Mouse (Mus musculus): ENCODE results near the gene Hsd17b12. TPM values are rescaled to one million over a fixed set of nuclear protein-coding genes. Genes with fewer than 3 reads are reported as not detected.

Gene Hsd17b12
- total RNA-seq (2021): 10 to 100 TPM; 21.0 to 21.1 TPM
- long read RNA-seq, experiment 1, transcript Hsd17b12-201 (11 exons, 1,902 nt): major isoform, 20 of 23 reads
- long read RNA-seq, experiment 1, partial matches to known transcripts: 0 of 23 reads
- long read RNA-seq, experiment 1, other reads (novel, unspliced or antisense): 3 of 23 reads
- long read RNA-seq, experiment 2, transcript Hsd17b12-201 (11 exons, 1,902 nt): major isoform, 13 of 15 reads
- long read RNA-seq, experiment 2, partial matches to known transcripts: 0 of 15 reads
- long read RNA-seq, experiment 2, other reads (novel, unspliced or antisense): 2 of 15 reads

- peak; percentile 97 to 98 for DNase-seq
- intact Hi-C loops (cut with DNase I): loop anchor here (2.0 kb wide), 1 partner anchor 21 kb away; no protein-coding TSS in a partner anchor
Measured at GRCm38 (mm10) chr2:94157592-94158519, at the start of gene Hsd17b12. Gene Hsd17b12, minus strand, starts transcription at chr2:94157964.

DNA sequence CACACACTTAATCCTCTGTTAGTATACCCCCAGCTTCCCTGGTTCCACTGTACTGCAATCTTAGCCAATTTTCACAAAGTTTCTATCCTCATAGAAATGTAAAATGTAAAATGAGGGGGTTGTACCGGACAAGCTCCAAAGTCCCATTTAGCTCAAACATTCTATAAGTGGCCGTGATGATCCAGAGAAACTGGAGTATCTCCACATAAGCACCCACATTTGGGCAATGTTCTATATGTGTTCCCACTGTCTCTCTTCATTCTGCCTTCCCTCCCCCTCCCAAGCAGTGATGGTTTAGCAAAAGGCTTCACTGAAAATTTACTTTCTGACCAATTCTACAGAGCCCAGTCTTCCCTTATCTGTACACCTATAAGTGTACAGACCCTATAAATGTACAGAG lies 27.1 kb upstream of the Hsd17b12 start:
- intact Hi-C loops (cut with DNase I): no loop called here
- DNase-seq: no peak

- no peak for DNase-seq
- intact Hi-C loops (cut with DNase I): no loop called here
Measured at GRCm38 (mm10) chr2:94184142-94184541, 26.4 kb upstream of the Hsd17b12 start.

GRCm38 (mm10) chr2:94179030-94179407 lies 21.3 kb upstream of the Hsd17b12 start:
- DNase-seq: no peak
- intact Hi-C loops (cut with DNase I): loop anchor here (2.0 kb wide), 1 partner anchor 20 kb away; no protein-coding TSS in a partner anchor

GRCm38 (mm10) chr2:94178321-94179029 lies 20.7 kb upstream of the Hsd17b12 start:
- intact Hi-C loops (cut with DNase I): loop anchor here (2.0 kb wide), 1 partner anchor 20 kb away; no protein-coding TSS in a partner anchor
- DNase-seq: peak; percentile 84 to 90

- intact Hi-C loops (cut with DNase I): no loop called here
- no peak for DNase-seq
Measured at GRCm38 (mm10) chr2:94177294-94177693, 19.5 kb upstream of the Hsd17b12 start.

- DNase-seq: no peak
- intact Hi-C loops (cut with DNase I): no loop called here
Measured at GRCm38 (mm10) chr2:94176381-94176780, 18.6 kb upstream of the Hsd17b12 start.

DNA sequence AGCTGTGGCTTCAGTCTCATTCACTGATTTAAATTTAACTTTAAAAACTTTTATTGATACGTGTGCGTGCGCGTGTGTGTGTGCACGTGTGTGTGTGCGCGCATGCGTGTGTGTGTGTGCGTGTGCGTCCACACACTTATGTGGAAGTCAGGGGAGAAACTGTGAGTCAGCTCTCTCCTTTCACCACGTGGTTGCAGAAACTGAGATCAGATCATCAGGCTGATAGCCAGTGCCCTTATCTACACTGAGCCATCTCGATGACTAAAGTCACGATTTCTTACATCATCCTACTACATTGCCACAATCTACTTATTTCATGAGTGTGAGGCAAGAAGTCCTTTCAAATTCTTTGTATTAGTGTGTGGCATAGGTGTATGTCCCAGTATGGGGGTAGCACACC lies 15.8 kb upstream of the Hsd17b12 start:
- no peak for DNase-seq
- intact Hi-C loops (cut with DNase I): no loop called here

GRCm38 (mm10) chr2:94163207-94163606 lies 5.4 kb upstream of the Hsd17b12 start:
- intact Hi-C loops (cut with DNase I): no loop called here
- no peak for DNase-seq

GRCm38 (mm10) chr2:94162141-94162540 lies 4.4 kb upstream of the Hsd17b12 start:
- intact Hi-C loops (cut with DNase I): no loop called here
- no peak for DNase-seq

DNA sequence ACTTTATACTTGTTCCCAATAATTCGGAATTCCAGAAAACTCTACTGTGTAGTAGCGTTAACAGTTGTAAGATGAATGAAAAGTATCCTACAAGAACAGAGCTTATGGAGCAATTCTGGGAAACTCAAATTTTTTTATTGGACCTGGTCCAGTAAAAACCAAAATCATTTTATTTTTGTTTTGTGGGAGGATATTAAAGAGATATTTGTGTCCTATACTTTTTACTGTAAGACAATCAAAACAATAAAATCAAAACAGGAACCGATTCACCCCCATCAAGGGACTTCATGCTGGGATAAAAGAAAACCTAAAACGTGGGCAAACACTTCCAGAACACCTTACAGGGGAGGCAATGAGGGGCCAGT lies 738 bp upstream of the Hsd17b12 start:
- no peak for DNase-seq
- intact Hi-C loops (cut with DNase I): loop anchor here (2.0 kb wide), 1 partner anchor 20 kb away; no protein-coding TSS in a partner anchor

DNA sequence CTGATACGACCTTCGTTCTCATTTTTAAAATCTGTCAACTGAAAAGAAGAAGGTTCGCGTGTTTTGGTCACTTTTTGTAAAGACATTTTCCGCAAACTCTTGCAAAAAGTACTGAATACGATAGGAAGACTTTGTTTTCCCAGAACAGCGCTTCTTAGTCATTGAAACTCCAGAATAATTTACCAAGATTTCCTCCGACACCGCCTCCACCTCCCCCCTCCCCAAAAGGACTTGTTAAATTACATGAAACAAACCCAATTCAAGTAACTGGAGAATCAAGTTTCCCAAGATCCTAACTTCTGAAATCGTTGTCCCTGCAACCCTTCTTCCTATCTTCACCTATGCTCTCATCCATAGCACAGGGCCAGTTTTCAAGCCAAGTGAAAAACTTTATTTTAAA lies 713 bp downstream of the Hsd17b12 start:
- intact Hi-C loops (cut with DNase I): no loop called here
- DNase-seq: no peak

DNA sequence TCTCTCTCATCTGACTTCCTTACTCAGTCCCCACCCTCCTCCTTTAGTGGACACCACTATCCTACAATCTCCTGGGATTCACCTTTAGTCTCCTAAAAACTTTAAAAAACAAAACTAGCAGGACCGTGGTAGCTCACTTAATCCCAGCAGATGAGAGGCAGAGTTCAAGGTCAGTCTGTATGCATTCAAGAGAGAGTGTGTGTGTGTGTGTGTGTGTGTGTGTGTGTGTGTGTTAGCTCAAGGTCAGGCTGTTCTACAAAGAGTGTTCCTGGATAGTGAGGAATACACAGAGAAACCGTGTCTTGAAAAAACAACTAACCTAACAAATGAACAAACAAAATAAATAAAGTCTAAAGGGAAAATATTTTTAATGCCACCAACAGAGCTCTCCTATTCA lies 12.6 kb downstream of the Hsd17b12 start:
- intact Hi-C loops (cut with DNase I): loop anchor here (5.0 kb wide), 1 partner anchor 88 kb away; no protein-coding TSS in a partner anchor
- DNase-seq: no peak

DNA sequence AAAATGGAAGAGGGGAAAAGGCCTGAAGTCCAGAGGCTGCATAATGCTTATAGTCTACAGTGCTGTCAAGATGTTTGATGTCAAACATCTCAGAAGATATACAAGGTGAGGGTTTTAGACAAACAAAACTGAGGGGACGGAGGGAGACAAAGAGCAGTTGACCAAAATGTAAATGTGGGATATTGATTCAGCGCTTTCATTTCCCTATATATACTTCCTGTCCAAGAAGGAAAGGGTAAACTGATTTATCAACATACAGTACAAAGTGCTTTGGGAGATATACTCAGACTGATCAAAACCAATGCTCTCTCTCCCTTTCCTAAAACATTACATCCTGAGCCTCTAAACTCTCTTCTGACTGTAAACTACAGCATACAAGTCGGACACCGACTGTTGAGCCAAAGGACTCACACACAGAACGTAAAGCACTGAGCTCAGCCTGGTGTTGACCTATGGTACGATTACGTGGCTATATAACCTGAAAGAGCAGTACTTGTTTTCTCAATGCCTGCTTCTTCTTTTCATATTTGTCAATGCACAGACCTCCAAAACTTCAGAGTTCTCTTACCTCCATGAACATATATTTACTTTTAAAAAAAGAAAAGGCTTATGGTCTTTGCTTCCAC lies 13.1 kb downstream of the Hsd17b12 start:
- intact Hi-C loops (cut with DNase I): loop anchor here (5.0 kb wide), 1 partner anchor 87 kb away; no protein-coding TSS in a partner anchor
- DNase-seq: no peak

GRCm38 (mm10) chr2:94141293-94141692 lies 16.5 kb downstream of the Hsd17b12 start:
- intact Hi-C loops (cut with DNase I): no loop called here
- DNase-seq: no peak

- intact Hi-C loops (cut with DNase I): no loop called here
- DNase-seq: no peak
Measured at GRCm38 (mm10) chr2:94138469-94139390, 19.0 kb downstream of the Hsd17b12 start.

DNA sequence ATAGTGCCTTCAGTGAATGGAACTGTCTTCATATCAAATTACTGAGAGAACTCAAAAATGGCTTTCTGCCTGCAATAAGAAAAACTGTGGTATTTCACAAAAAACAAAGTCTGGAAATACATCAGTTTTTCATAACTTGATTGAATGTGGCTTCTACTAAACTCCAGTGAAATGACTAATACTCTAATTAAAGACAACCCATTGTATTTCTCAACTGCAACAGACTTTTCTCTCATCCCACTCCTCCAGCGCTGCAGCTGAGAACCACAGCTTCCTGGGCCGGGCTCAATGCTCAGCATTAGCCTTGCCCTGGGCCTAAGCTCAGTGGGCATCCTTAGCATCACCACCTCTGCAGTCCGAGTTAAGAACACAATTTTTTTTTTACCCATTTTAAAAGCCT lies 20.9 kb downstream of the Hsd17b12 start:
- intact Hi-C loops (cut with DNase I): no loop called here

GRCm38 (mm10) chr2:94128496-94128895 lies 29.3 kb downstream of the Hsd17b12 start:
- intact Hi-C loops (cut with DNase I): no loop called here
- no peak for DNase-seq

More for the DNA sequence above, 20.9 kb downstream of the Hsd17b12 start:
- no peak for DNase-seq

All from heart, postnatal 14 days (tissue).